8 mouse cellular contexts compared by ENCODE assay signal in genomic region chr19:56976962-56977948, GRCm38 (mm10). TPM values are rescaled to one million over a fixed set of nuclear protein-coding genes. Genes with fewer than 3 reads are reported as not detected.
DNase-seq lines count a peak whose midpoint lies in the region; ATAC-seq and TF ChIP-seq lines count a peak whose summit lies in the region.

No protein-coding gene starts in this region.

- peaks cover 26% of the 10 kb centered on the region for H3K4me1 ChIP-seq in neural tube, embryonic 13.5 days (replicated peaks)
- peaks cover 54% of the 10 kb centered on the region for H3K4me1 ChIP-seq in heart, embryonic 10.5 days
- H3K4me1 ChIP-seq in kidney, postnatal 0 days (replicated peaks; ENCODE audit: insufficient read depth, low read length): no peaks in the 10 kb centered on the region; the same call in 1 of the 2 replicates
- H3K4me1 ChIP-seq in lung, embryonic 16.5 days (replicated peaks; ENCODE audit: control insufficient read depth, insufficient read depth, low read length): peaks cover 34% of the 10 kb centered on the region
- H3K4me1 ChIP-seq in stomach, embryonic 14.5 days (ENCODE audit: control insufficient read depth, insufficient read depth, low read length): peaks cover 22% of the 10 kb centered on the region

- ATAC-seq in neural tube, embryonic 13.5 days (ENCODE audit: low read depth): peak; percentile 71
- ATAC-seq in kidney, postnatal 0 days (replicated peaks; ENCODE audit: low FRiP score, low read depth): peak; percentile 52
- peak; percentile 82 for ATAC-seq in lung, embryonic 16.5 days (ENCODE audit: low read depth)
- ATAC-seq in stomach, embryonic 14.5 days (ENCODE audit: insufficient number of reproducible peaks, insufficient read depth, low FRiP score, low read depth): no peak; the same call in 1 of the 2 replicates

- no peak for TF ChIP-seq CTCF in kidney, postnatal 0 days (IDR thresholded peaks at IDR 0.05; ENCODE audit: low read depth)

- WGBS in neural tube, embryonic 13.5 days: 41% methylated on average over 19 of the region's 19 CpGs
- 70% methylated on average over 19 of the region's 19 CpGs for WGBS in heart, embryonic 10.5 days
- 32% methylated on average over 19 of the region's 19 CpGs for WGBS in kidney, postnatal 0 days
- WGBS in lung, embryonic 16.5 days: 28% methylated on average over 19 of the region's 19 CpGs
- WGBS in stomach, embryonic 14.5 days: 43% methylated on average over 19 of the region's 19 CpGs

- H3K4me3 ChIP-seq in neural tube, embryonic 13.5 days: no peak overlapping the region
- no peak overlapping the region for H3K4me3 ChIP-seq in heart, embryonic 10.5 days
- no peak overlapping the region for H3K4me3 ChIP-seq in kidney, postnatal 0 days (replicated peaks; ENCODE audit: low read depth, low read length)
- no peak overlapping the region for H3K4me3 ChIP-seq in lung, embryonic 16.5 days (ENCODE audit: low read length)
- no peak overlapping the region for H3K4me3 ChIP-seq in stomach, embryonic 14.5 days (ENCODE audit: low read depth, low read length)

- peak overlapping the region; percentile 34; the same call in 1 of the 2 replicates for H3K9ac ChIP-seq in neural tube, embryonic 13.5 days
- no peak overlapping the region for H3K9ac ChIP-seq in kidney, postnatal 0 days (ENCODE audit: low read depth, low read length)
- H3K9ac ChIP-seq in lung, embryonic 16.5 days (ENCODE audit: low read length): 0 out of 2 replicates have a peak overlapping the region, but pooled peaks have one; percentile 27
- H3K9ac ChIP-seq in stomach, embryonic 14.5 days (replicated peaks; ENCODE audit: low read depth, low read length): no peak overlapping the region

- H3K27me3 ChIP-seq in neural tube, embryonic 13.5 days: no peaks in the 10 kb centered on the region
- no peaks in the 10 kb centered on the region for H3K27me3 ChIP-seq in heart, embryonic 10.5 days (ENCODE audit: insufficient read depth, poor library complexity, severe bottlenecking)
- H3K27me3 ChIP-seq in kidney, postnatal 0 days (ENCODE audit: insufficient read depth, low read length): no peaks in the 10 kb centered on the region
- no peaks in the 10 kb centered on the region for H3K27me3 ChIP-seq in lung, embryonic 16.5 days (ENCODE audit: control insufficient read depth, insufficient read depth, low read depth, low read length)
- no peaks in the 10 kb centered on the region for H3K27me3 ChIP-seq in stomach, embryonic 14.5 days (ENCODE audit: control insufficient read depth, insufficient read depth, low read length)

- no peak for DNase-seq in neural tube, embryonic 10.5 days (ENCODE audit: extremely low spot score, low spot score)
- DNase-seq in cerebellum, postnatal 36 days: peak; percentile 70 to 78
- DNase-seq in heart, embryonic 10.5 days (ENCODE audit: low spot score): no peak
- peak; percentile 69 for DNase-seq in kidney, postnatal 0 days (ENCODE audit: low spot score)
- DNase-seq in B cell, adult 2 months: no peak

- no peaks in the 10 kb centered on the region for H3K9me3 ChIP-seq in neural tube, embryonic 13.5 days
- no peaks in the 10 kb centered on the region for H3K9me3 ChIP-seq in heart, embryonic 10.5 days
- H3K9me3 ChIP-seq in kidney, postnatal 0 days (replicated peaks; ENCODE audit: low read length): no peaks in the 10 kb centered on the region
- no peaks in the 10 kb centered on the region for H3K9me3 ChIP-seq in lung, embryonic 16.5 days (ENCODE audit: control insufficient read depth, low read length)
- H3K9me3 ChIP-seq in stomach, embryonic 14.5 days (ENCODE audit: control insufficient read depth, low read depth, low read length): no peaks in the 10 kb centered on the region

- no peak overlapping the region for H3K4me2 ChIP-seq in neural tube, embryonic 13.5 days
- H3K4me2 ChIP-seq in kidney, postnatal 0 days (ENCODE audit: low read length): no peak overlapping the region
- no peak overlapping the region for H3K4me2 ChIP-seq in lung, embryonic 16.5 days (ENCODE audit: low read depth, low read length)
- no peak overlapping the region for H3K4me2 ChIP-seq in stomach, embryonic 14.5 days (replicated peaks; ENCODE audit: low read depth, low read length)

- peak overlapping the region; percentile 59 for H3K27ac ChIP-seq in neural tube, embryonic 13.5 days (replicated peaks)
- peak overlapping the region; percentile 45 for H3K27ac ChIP-seq in heart, embryonic 10.5 days
- H3K27ac ChIP-seq in kidney, postnatal 0 days: peak overlapping the region; percentile 66
- H3K27ac ChIP-seq in lung, embryonic 16.5 days (ENCODE audit: low read length): peak overlapping the region; percentile 81
- H3K27ac ChIP-seq in stomach, embryonic 14.5 days (ENCODE audit: low read length): peak overlapping the region; percentile 76

- H3K36me3 ChIP-seq in neural tube, embryonic 13.5 days: no peaks in the 10 kb centered on the region
- H3K36me3 ChIP-seq in heart, embryonic 10.5 days: no peaks in the 10 kb centered on the region
- H3K36me3 ChIP-seq in kidney, postnatal 0 days (ENCODE audit: insufficient read depth, low read length): no peaks in the 10 kb centered on the region
- H3K36me3 ChIP-seq in lung, embryonic 16.5 days (ENCODE audit: control insufficient read depth, insufficient read depth, low read length): no peaks in the 10 kb centered on the region
- H3K36me3 ChIP-seq in stomach, embryonic 14.5 days (ENCODE audit: control insufficient read depth, insufficient read depth, low read length): no peaks in the 10 kb centered on the region; the same call in 1 of the 2 replicates

RNA-seq across cellular contexts. Expression of gene Afap1l2, which starts 30.8 kb away (rescaled TPM):
- 17.7 and 18.7 TPM in 2 replicates for polyA plus RNA-seq in neural tube, embryonic 13.5 days (2015; fragmentation: Nextera tagmentation; extraction: Ambion mirVana)
- 1.2 and 1.6 TPM in 2 replicates for polyA plus RNA-seq in heart, embryonic 10.5 days (2016; fragmentation: Nextera tagmentation; extraction: Ambion mirVana)
- polyA plus RNA-seq in kidney, postnatal 0 days (2015; fragmentation: Nextera tagmentation; extraction: Ambion mirVana): 21.3 and 22.0 TPM in 2 replicates
- polyA plus RNA-seq in lung, embryonic 16.5 days (2015; fragmentation: Nextera tagmentation; extraction: Ambion mirVana): 29.0 and 31.3 TPM in 2 replicates
- 24.6 and 28.5 TPM in 2 replicates for polyA plus RNA-seq in stomach, embryonic 14.5 days (2014; fragmentation: Nextera tagmentation; extraction: Ambion mirVana)

Comparison
In these comparisons a context has a peak if more than half of its experiments do, and no peak if none do; other contexts are left out.
1. H3K9ac ChIP-seq: peak in neural tube, embryonic 13.5 days (single experiment) and lung, embryonic 16.5 days (single experiment); none in kidney, postnatal 0 days (single experiment) and stomach, embryonic 14.5 days (single experiment).
2. DNase-seq: peak in cerebellum, postnatal 36 days (2 of 2) and kidney, postnatal 0 days (single experiment); none in neural tube, embryonic 10.5 days (single experiment), heart, embryonic 10.5 days (single experiment) and B cell, adult 2 months (0 of 2).
3. Peak in every context shown above with its lines, with median percentiles within 50 percentile points of each other: H3K27ac ChIP-seq.